In the genomic region with DNA sequence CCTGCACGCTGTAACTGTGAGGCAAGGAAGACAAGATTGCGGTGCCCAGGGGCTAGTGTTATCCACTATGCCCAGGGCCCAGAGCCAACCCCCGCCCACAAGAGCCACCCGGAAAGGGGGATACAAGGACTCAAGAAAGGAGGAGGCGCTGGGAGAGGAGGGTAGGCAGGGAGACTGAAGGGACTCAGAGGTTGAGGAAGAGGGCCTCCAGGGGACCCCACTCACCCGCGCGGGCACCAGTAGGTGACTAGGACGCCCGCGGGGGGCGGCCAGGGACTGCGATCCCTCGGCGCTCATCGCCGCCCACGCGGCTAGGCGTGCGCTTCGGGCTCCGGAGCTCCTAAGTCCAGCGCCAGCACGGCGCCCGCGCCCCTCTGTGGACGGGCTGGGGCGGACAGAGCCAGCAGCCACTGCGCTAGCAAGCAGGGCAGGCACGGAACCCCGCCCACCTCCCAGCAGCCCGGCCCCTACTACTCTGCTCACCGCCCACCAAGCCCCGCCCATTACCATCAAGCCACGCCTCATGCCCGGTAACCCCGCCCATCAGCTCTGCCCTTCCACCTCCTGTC, we compare ENCODE assay signal across 8 mouse cellular contexts. TPM values are rescaled to one million over a fixed set of nuclear protein-coding genes. Genes with fewer than 3 reads are reported as not detected.
DNase-seq lines count a peak whose midpoint lies in the region; ATAC-seq lines count a peak whose summit lies in the region.

A gene (minus strand): TSS at position 443 of the 569 bp plus-strand sequence.

- under 1% methylated on average over 39 of the region's 39 CpGs for WGBS in embryonic facial prominence, embryonic 10.5 days
- under 1% methylated on average over 39 of the region's 39 CpGs for WGBS in intestine, embryonic 15.5 days

- peak within 1 kb of the TSS; percentile 91 for H3K4me2 ChIP-seq in intestine, embryonic 15.5 days (replicated peaks)

- H3K9ac ChIP-seq in intestine, embryonic 15.5 days, result peak within 1 kb of the TSS; percentile 48

- peaks cover 23% of the 10 kb centered on the region for H3K27me3 ChIP-seq in embryonic facial prominence, embryonic 10.5 days (replicated peaks; ENCODE audit: low read depth, poor library complexity, severe bottlenecking)
- no peaks in the 10 kb centered on the region for H3K27me3 ChIP-seq in intestine, embryonic 15.5 days (replicated peaks)

- peak within 1 kb of the TSS; percentile 72 for H3K27ac ChIP-seq in embryonic facial prominence, embryonic 10.5 days (replicated peaks)
- H3K27ac ChIP-seq in intestine, embryonic 15.5 days, result peak within 1 kb of the TSS; percentile 15; the same call in 1 of the 2 replicates

- ATAC-seq in granulocyte monocyte progenitor cell, adult 5-6 weeks (replicated peaks; ENCODE audit: poor library complexity, severe bottlenecking), result peak; percentile 94
- peak; percentile 99 for ATAC-seq in intestine, embryonic 15.5 days

- H3K9me3 ChIP-seq in embryonic facial prominence, embryonic 10.5 days, result no peaks in the 10 kb centered on the region
- no peaks in the 10 kb centered on the region for H3K9me3 ChIP-seq in intestine, embryonic 15.5 days

- peaks cover 14% of the 10 kb centered on the region for H3K4me1 ChIP-seq in embryonic facial prominence, embryonic 10.5 days
- 0 out of 2 replicates have a peak, but pooled peaks cover 3% of the 10 kb centered on the region for H3K4me1 ChIP-seq in intestine, embryonic 15.5 days (replicated peaks)

- peak within 1 kb of the TSS; percentile 67 for H3K4me3 ChIP-seq in embryonic facial prominence, embryonic 10.5 days
- H3K4me3 ChIP-seq in intestine, embryonic 15.5 days (replicated peaks), result peak within 1 kb of the TSS; percentile 57

- H3K36me3 ChIP-seq in embryonic facial prominence, embryonic 10.5 days (replicated peaks), result no peaks in the 10 kb centered on the region
- H3K36me3 ChIP-seq in intestine, embryonic 15.5 days, result no peaks in the 10 kb centered on the region

- DNase-seq in adrenal gland, postnatal 25 days, result peak; percentile 82
- peak; percentile 89 for DNase-seq in embryonic facial prominence, embryonic 10.5 days (ENCODE audit: low spot score)
- DNase-seq in left cerebral cortex, adult 8-10 months (ENCODE audit: low spot score in 2 of 2), result peak; percentile 51 to 68
- peak; percentile 89 to 92 for DNase-seq in lung, postnatal 4 days
- peak; percentile 75 for DNase-seq in right cerebral cortex, postnatal 25 days
- peak; percentile 79 to 87 for DNase-seq in urinary bladder, postnatal 4 days (ENCODE audit: low spot score in 2 of 2)

RNA-seq across cellular contexts. Expression of the gene that starts here (rescaled TPM):
- total RNA-seq in adrenal gland, postnatal 25 days (2021), result 0.76 TPM in 1 of 2 replicates, not detected in the other
- 0.19 and 0.27 TPM in 2 replicates for polyA plus RNA-seq in embryonic facial prominence, embryonic 10.5 days (2016; fragmentation: Nextera tagmentation; extraction: Ambion mirVana)
- total RNA-seq in granulocyte monocyte progenitor cell, adult 5-6 weeks (2014; fragmentation: Nextera tagmentation), result not detected in 2 replicates
- not detected in 2 replicates for total RNA-seq in granulocyte monocyte progenitor cell, adult 5-6 weeks (2017)
- polyA plus RNA-seq in intestine, embryonic 15.5 days (2015; fragmentation: Nextera tagmentation; extraction: Ambion mirVana), result 25.6 and 27.6 TPM in 2 replicates
- total RNA-seq in left cerebral cortex, adult 8-10 months (2022), result 10 to 100 TPM in 3 of 4 experiments, 1 to 10 TPM in 1; 9.1 to 11.3 (median 10.4) TPM

Comparison
In these comparisons a context has a peak if more than half of its experiments do, and no peak if none do; other contexts are left out.
1. Peak in every context shown above with its lines: DNase-seq, ATAC-seq, H3K4me3 ChIP-seq and H3K27ac ChIP-seq.
2. RNA of the gene that starts here (polyA plus RNA-seq): 25.6 to 27.6 TPM in intestine, embryonic 15.5 days; 0.19 to 0.27 TPM in embryonic facial prominence, embryonic 10.5 days; every median in the first group is over 10 times any median in the second.
3. Peak in DNase-seq in adrenal gland, postnatal 25 days; RNA of the gene not detected or under 1 TPM.
4. Peak in DNase-seq, H3K4me3 ChIP-seq and H3K27ac ChIP-seq in embryonic facial prominence, embryonic 10.5 days; RNA of the gene not detected or under 1 TPM.
5. Peak in ATAC-seq in granulocyte monocyte progenitor cell, adult 5-6 weeks; RNA of the gene not detected or under 1 TPM.